Mouse (Mus musculus) adrenal gland (tissue): ENCODE measurements around the gene Tmem259.

Experiments used
- intact Hi-C: fragments of 180-260 bp; cut with DNase I; formaldehyde crosslinking; loops from one replicate; pipeline ENCODE4 v1.15.1; 2025

Gene Tmem259

GRCm38 (mm10) chr10:79988506-79989271 lies 4.6 kb upstream of the Tmem259 start, which contains the start of gene Cnn2:
Gene Cnn2 (plus strand): TSS chr10:79988584.
- intact Hi-C loops = loop anchor here (5.0 kb wide), 2 partner anchors 124 to 154 kb away; partner anchors contain the start of gene Cbarp

GRCm38 (mm10) chr10:79987771-79988505 lies 3.8 kb upstream of the Tmem259 start:
- intact Hi-C loops = loop anchor here (5.0 kb wide), 2 partner anchors 124 to 154 kb away; partner anchors contain the start of gene Cbarp

- intact Hi-C loops = loop anchor here (5.0 kb wide), 2 partner anchors 125 to 155 kb away; partner anchors contain the start of gene Cbarp
These were observed 2.8 kb upstream of the Tmem259 start for GRCm38 (mm10) chr10:79986963-79987362.

- intact Hi-C loops = loop anchor here (5.0 kb wide), 2 partner anchors 126 to 156 kb away; partner anchors contain the start of gene Cbarp
These were observed 2.2 kb upstream of the Tmem259 start for GRCm38 (mm10) chr10:79986232-79986878.

- intact Hi-C loops = loop anchor here (5.0 kb wide), 2 partner anchors 127 to 157 kb away; partner anchors contain the start of gene Cbarp
These were observed 1.5 kb upstream of the Tmem259 start for GRCm38 (mm10) chr10:79985334-79986231.

- intact Hi-C loops = loop anchor here (5.0 kb wide), 2 partner anchors 127 to 157 kb away; partner anchors contain the start of gene Cbarp
These were observed 741 bp upstream of the Tmem259 start for GRCm38 (mm10) chr10:79984871-79985270.

- intact Hi-C loops = no loop called here
These were observed 460 bp downstream of the Tmem259 start for GRCm38 (mm10) chr10:79983670-79984069.

GRCm38 (mm10) chr10:79983205-79983604 lies 925 bp downstream of the Tmem259 start:
- intact Hi-C loops = no loop called here

- intact Hi-C loops = no loop called here
These were observed 4.6 kb downstream of the Tmem259 start for GRCm38 (mm10) chr10:79979401-79980155.

GRCm38 (mm10) chr10:79978061-79978460 lies 6.1 kb downstream of the Tmem259 start:
- intact Hi-C loops = no loop called here

GRCm38 (mm10) chr10:79977324-79977723 lies 6.8 kb downstream of the Tmem259 start:
- intact Hi-C loops = no loop called here

- intact Hi-C loops = no loop called here
These were observed 7.4 kb downstream of the Tmem259 start for GRCm38 (mm10) chr10:79976722-79977107.

GRCm38 (mm10) chr10:79976071-79976721 lies 7.9 kb downstream of the Tmem259 start:
- intact Hi-C loops = no loop called here

GRCm38 (mm10) chr10:79974668-79975067 lies 9.5 kb downstream of the Tmem259 start:
- intact Hi-C loops = no loop called here

GRCm38 (mm10) chr10:79974087-79974486 lies 10.0 kb downstream of the Tmem259 start:
- intact Hi-C loops = no loop called here

- intact Hi-C loops = no loop called here
These were observed 11.3 kb downstream of the Tmem259 start for GRCm38 (mm10) chr10:79972831-79973230.

GRCm38 (mm10) chr10:79971183-79971497 lies 13.0 kb downstream of the Tmem259 start:
- intact Hi-C loops = no loop called here

- intact Hi-C loops = no loop called here
These were observed 13.5 kb downstream of the Tmem259 start, which contains the start of gene Grin3b for GRCm38 (mm10) chr10:79970415-79971182. Gene Grin3b (plus strand): TSS chr10:79970715.
